Mouse (Mus musculus) erythroid progenitor cell, adult 5-6 weeks (primary cell): ENCODE data around the gene Ogfod3. TPM values are rescaled to one million over a fixed set of nuclear protein-coding genes. Genes with fewer than 3 reads are reported as not detected.

Experiments used
- ATAC-seq: replicated peaks from 2 replicates; pipeline ENCODE4 v1.8.0; 2016; ENCODE audit warnings: moderate number of reproducible peaks, mild to moderate bottlenecking, moderate TSS enrichment, inconsistent platforms; ENCODE audit not compliant: poor library complexity, low FRiP score, severe bottlenecking
- total RNA-seq, 2 experiments: library from RNA; stranded (forward) in 1 of 2; stranded (reverse) in 1 of 2; fragments of 150-400 nt in 1 of 2; fragments of 186-747, 209-891 nt in 1 of 2; gene quantifications; 2 replicates each; pipeline versions ENCODE4 v1.2.3 to v1.2.4; 2015 to 2017; ENCODE audit warnings: low replicate concordance in 2 of 2

Gene Ogfod3
- total RNA-seq (2015; ENCODE audit: low replicate concordance) (4.3 and 8.4 TPM in 2 replicates), total RNA-seq (2017; ENCODE audit: low replicate concordance) (1.9 and 2.1 TPM in 2 replicates)

GRCm38 (mm10) chr11:121204161-121205006 lies at the start of gene Ogfod3, which contains the start of gene Hexdc:
Gene Ogfod3 (minus strand): TSS chr11:121204711.
Gene Hexdc (plus strand): TSS chr11:121204433.
- ATAC-seq = peak; percentile 91

DNA sequence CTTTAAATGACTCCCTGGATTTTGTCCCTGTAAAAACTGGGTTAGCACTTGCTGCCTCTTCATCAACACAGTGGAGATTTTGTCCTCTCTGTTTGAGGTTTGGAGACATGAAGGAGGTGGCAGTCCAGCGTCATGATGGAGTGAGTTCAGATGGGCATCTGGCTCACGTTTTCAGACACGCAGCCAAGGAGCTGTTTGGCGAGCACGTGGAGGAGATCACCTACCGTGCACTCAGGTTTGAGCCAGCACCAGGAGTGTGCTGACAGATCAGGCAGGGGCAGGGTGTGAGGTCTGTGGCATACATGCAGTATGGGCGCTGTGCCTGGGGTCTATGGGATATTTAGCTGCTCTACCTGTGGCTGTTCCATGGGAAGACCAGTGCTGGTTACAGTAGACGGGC lies 45.7 kb upstream of the Ogfod3 start:
- no peak for ATAC-seq

- peak; percentile 55 for ATAC-seq
Observed at GRCm38 (mm10) chr11:121239669-121240068, 35.2 kb upstream of the Ogfod3 start.

- ATAC-seq = peak; percentile 48
Observed at GRCm38 (mm10) chr11:121237345-121238128, 33.0 kb upstream of the Ogfod3 start.

DNA sequence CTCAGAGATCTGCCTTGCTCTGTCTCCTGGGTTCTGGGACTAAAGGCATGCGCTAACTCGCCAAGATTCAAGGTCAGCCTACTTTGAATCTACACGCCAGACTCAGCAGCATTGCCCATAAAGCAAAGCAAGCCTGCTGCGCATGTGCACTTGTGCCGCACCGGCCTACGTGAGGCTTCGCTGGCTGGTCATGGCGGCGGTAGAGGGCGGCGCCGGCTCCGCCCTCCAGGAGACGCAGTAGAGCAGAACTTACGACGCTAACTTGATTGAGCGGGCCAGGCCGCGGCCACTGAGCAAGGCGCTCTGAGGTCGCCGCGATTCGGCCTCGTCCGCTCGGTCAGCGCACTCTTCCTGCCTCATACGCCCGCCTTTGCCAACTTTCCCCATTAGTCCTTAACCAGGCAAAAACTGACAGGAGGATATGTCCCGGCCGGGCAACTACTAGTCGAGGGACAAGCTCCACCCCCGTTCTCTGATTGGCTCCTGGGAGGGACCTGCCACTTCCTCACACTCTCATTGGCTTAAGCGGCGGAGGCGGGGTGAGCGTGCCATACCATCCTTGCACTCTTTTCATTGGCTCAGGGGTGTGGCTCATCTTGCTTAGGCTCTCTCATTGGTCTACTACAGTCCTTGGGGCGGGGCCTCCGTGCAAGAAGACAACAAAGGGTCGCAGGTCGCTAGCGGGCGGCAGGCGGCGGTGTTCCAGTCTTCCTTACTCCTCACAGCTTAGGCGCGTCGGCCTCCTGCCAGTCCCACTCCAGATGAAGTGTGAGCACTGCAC lies 32.2 kb upstream of the Ogfod3 start, which contains the start of gene Narf:
Gene Narf (plus strand): TSS at position 690 of the 781 bp plus-strand sequence.
- ATAC-seq = peak; percentile 80

GRCm38 (mm10) chr11:121235475-121236238 lies 31.1 kb upstream of the Ogfod3 start:
- no peak for ATAC-seq

DNA sequence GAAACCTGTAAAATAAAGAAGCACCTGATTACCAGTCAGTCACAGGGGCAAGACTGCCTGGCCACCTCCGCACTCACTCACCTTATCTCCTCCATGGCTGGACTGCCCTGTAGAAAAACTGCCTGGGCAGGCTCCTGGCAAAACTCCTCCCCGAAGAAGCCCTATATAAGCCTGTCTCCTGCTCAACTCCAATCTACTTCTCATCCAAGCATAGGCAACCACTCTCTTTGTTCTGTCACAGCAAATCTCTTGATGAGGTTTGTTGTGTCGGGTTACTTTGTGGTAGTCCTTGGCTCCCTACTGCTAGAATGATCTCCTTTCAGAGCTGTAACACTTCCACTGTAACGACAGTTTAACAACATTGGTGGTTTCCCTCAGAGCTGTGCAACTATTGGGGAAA lies 28.2 kb upstream of the Ogfod3 start:
- no peak for ATAC-seq

DNA sequence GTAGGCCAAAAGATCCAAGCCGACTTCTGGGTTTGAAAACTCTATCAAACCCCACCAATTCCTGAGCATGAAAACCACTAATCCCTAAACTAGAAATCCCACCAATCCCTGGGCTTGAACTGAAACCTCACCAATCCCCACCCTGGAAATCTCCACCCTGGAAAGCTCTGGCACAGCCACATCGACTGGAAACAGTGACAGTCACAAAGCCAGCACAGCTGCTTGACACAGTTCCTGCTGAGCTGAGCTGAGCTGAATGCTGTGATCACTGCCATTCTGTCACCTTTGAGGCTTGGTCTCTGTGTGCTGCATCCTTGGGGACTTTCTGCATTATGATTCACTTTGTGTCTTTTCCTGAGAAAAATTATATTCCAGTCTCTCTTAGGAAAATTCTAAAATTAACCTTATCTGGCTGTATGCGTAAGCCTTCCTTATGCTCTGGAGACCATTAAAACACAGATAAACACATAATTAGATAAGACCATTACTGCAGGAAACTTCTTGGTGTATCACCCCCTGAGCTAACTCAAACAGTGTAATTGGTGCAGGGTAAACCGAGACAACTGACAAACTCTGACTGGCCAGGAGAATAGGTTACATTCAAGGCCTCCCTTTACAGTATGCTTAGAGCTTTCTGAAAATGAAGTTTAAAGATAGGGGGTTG lies 27.2 kb upstream of the Ogfod3 start:
- no peak for ATAC-seq

GRCm38 (mm10) chr11:121231191-121231590 lies 26.7 kb upstream of the Ogfod3 start:
- no peak for ATAC-seq

GRCm38 (mm10) chr11:121229018-121229439 lies 24.5 kb upstream of the Ogfod3 start, which contains the start of gene Cybc1:
Gene Cybc1 (minus strand): TSS chr11:121229322.
- ATAC-seq = peak; percentile 90

DNA sequence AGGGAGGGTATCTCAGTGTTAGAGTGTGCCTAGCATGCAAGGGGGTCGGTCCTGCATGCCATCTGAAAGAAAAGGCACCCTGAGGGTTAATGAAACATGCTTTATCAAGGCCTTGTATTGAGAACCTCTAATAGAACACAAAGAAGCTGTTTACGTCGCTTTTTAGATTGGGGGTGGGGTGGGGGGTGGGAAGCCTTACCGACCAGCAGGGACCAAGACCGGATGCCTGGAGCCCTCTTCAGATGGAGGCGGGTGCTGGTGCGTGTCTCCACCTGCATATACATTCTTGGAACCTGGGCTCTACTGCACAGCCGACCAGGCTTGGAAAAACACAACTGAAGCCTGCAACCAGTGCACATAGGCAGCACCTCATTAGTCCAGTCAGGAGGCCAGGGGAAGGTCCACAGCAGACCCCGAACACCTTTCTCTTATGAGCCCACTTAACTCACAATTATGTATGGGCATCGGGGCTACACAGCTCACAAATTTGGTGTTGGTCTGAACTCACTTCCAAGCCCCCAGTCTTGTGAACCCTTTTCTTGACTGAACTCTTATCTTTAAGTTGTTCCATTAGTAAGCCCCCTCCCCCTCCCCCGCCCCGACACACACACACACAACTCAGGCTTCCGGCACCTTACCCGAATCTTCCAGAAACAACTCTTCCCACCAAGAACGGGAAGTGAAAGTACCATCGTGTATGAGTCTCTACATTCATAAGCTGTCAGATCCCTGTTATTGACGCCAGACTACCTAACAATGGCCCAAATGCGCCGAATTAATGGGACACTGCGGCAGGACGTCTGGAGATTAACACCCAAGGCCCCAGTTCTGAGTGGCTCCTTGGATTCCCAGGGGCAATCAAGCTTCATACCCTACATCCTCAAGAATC lies 23.9 kb upstream of the Ogfod3 start:
- peak; percentile 27 for ATAC-seq

- no peak for ATAC-seq
Observed at GRCm38 (mm10) chr11:121221321-121222010, 17.0 kb upstream of the Ogfod3 start.

DNA sequence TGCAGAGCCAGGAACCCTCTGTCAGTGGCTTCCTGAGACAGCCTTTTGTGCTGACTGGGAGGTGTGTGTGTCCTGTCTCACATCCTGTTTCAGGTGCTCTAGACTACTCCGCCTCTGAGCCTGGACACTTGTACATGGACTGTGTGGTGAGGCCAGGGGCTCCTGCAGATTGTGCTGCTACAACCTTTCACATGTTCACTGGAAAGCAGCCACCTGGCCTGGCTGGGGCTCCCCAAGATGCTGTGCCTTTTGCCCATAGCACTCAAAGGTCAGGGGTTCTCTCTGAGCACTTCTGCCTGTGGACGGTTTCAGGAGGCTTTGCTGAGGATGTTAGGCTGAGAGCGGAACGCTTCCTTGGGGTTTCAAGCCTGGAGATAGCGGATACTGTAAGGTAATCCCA lies 16.3 kb upstream of the Ogfod3 start:
- no peak for ATAC-seq

- ATAC-seq = no peak
Observed at GRCm38 (mm10) chr11:121219776-121220175, 15.3 kb upstream of the Ogfod3 start.

- ATAC-seq = no peak
Observed at GRCm38 (mm10) chr11:121216831-121217230, 12.3 kb upstream of the Ogfod3 start.

GRCm38 (mm10) chr11:121203859-121204160 lies 701 bp downstream of the Ogfod3 start:
- no peak for ATAC-seq
